9 mouse cellular contexts compared by ENCODE assay signal in the genomic region with DNA sequence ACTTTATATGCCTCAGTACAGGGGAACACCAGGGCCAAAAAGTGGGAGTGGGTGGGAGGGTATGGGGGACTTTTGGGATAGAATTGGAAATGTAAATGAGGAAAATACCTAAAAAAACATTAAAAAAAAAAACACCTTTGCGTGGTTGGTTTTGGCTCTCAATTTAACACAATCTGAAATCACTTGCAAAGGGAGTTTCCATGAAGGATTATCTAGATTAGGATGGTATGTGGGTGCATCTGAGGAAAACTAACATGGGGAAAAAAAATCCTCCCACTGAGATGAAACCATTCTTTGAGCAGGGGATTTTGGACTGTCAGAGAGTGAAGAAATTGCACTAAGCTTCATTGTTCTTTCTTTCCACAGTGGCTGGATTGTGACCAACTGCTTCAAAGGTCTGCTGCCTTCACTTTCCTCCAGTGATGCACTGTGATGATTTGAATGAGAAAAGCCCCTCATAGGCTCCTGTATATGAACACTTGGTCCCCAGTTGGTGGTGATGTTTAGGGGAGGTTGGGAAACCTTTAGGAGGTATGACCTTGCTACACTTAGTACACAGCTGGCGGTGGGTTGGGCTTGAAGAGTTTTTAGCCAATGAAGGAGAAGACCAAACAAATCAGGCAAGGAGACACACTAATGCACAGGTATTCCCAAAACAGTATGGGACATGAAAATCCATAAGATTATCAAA. TPM values are rescaled to one million over a fixed set of nuclear protein-coding genes. Genes with fewer than 3 reads are reported as not detected.
A peak's percentile ranks its signal among the peaks of the same experiment; 100 is the strongest.
DNase-seq lines count a peak whose midpoint lies in the region; ATAC-seq and TF ChIP-seq lines count a peak whose summit lies in the region.
"Had no signal": no experiment of that assay in that cellular context is flagged by ENCODE, and none has a peak within 500 bp of the region (broad histone marks: within the 10 kb centered on the region; RNA-seq: fewer than 3 reads in every experiment).

No protein-coding gene starts in this region.

- no peak for TF ChIP-seq CTCF in left cerebral cortex, adult 2 months (IDR thresholded peaks at IDR 0.05)
- no peak for TF ChIP-seq CTCF in lung, postnatal 0 days (IDR thresholded peaks at IDR 0.05)

- peaks cover 23% of the 10 kb centered on the region; the same call in 1 of the 2 replicates for H3K4me1 ChIP-seq in lung, postnatal 0 days (ENCODE audit: insufficient read depth, low read depth, low read length)
- H3K4me1 ChIP-seq in forebrain, embryonic 15.5 days = no peaks in the 10 kb centered on the region; the same call in 1 of the 2 replicates

- no peak for TF ChIP-seq EP300 in lung, postnatal 0 days (IDR thresholded peaks at IDR 0.05)

- ATAC-seq in inflammation-experienced regulatory T-cells, adult 6 months = peak; percentile 3
- ATAC-seq in lung, postnatal 0 days = no peak
- no peak for ATAC-seq in forebrain, embryonic 15.5 days (replicated peaks)

- H3K36me3 ChIP-seq in lung, postnatal 0 days (ENCODE audit: insufficient read depth, low read length) = no peaks in the 10 kb centered on the region
- no peaks in the 10 kb centered on the region for H3K36me3 ChIP-seq in forebrain, embryonic 15.5 days

- peak overlapping the region; percentile 53; the same call in 1 of the 2 replicates for H3K27ac ChIP-seq in left cerebral cortex, adult 2 months
- peak overlapping the region; percentile 85 for H3K27ac ChIP-seq in lung, postnatal 0 days (ENCODE audit: low read length)
- no peak overlapping the region for H3K27ac ChIP-seq in forebrain, embryonic 15.5 days (replicated peaks)

- peak overlapping the region; percentile 3 for H3K9ac ChIP-seq in lung, postnatal 0 days (replicated peaks; ENCODE audit: low read depth)
- no peak overlapping the region for H3K9ac ChIP-seq in forebrain, embryonic 15.5 days (replicated peaks)

- intact Hi-C loops in left cerebral cortex, adult 2 months (cut with DNase I) = loop anchor here (2.0 kb wide), 1 partner anchor 142 kb away; no protein-coding TSS in a partner anchor

- no peak for DNase-seq in left cerebral cortex, adult 2 months (ENCODE audit: extremely low spot score in 1 of 2, low spot score in 2 of 2)
- no peak for DNase-seq in left cerebral cortex, adult 18-20 months (ENCODE audit: low spot score in 2 of 2)
- DNase-seq in lung, postnatal 0 days (ENCODE audit: low spot score) = no peak
- DNase-seq in thymus, postnatal 14 days = peak; percentile 78
- DNase-seq in layer of hippocampus, adult 8-10 months (ENCODE audit: low spot score in 2 of 2) = no peak
- DNase-seq in layer of hippocampus, adult 9-10 months (ENCODE audit: low spot score) = no peak

- H3K9me3 ChIP-seq in lung, postnatal 0 days (ENCODE audit: low read length) = no peaks in the 10 kb centered on the region
- H3K9me3 ChIP-seq in forebrain, embryonic 15.5 days = no peaks in the 10 kb centered on the region

- WGBS in lung, postnatal 0 days = 75% methylated on average over 2 of the region's 2 CpGs
- 86% methylated on average over 2 of the region's 2 CpGs for WGBS in forebrain, embryonic 15.5 days

- no peak overlapping the region for H3K4me3 ChIP-seq in left cerebral cortex, adult 2 months
- H3K4me3 ChIP-seq in lung, postnatal 0 days (ENCODE audit: low read depth, low read length) = peak overlapping the region; percentile 50
- H3K4me3 ChIP-seq in forebrain, embryonic 15.5 days = no peak overlapping the region

- no peaks in the 10 kb centered on the region for H3K27me3 ChIP-seq in lung, postnatal 0 days (replicated peaks; ENCODE audit: insufficient read depth, low read length)
- no peaks in the 10 kb centered on the region for H3K27me3 ChIP-seq in forebrain, embryonic 15.5 days

- peak overlapping the region; percentile 58 for H3K4me2 ChIP-seq in lung, postnatal 0 days (replicated peaks; ENCODE audit: low read depth, low read length)
- no peak overlapping the region for H3K4me2 ChIP-seq in forebrain, embryonic 15.5 days (replicated peaks)

RNA-seq across cellular contexts. Expression of a gene that starts 38.4 kb away (rescaled TPM):
- not detected for total RNA-seq in left cerebral cortex, adult 2 months (2021)
- total RNA-seq in left cerebral cortex, adult 18-20 months (2021) = not detected
- polyA plus RNA-seq in inflammation-experienced regulatory T-cells, adult 6 months (2017; shearing (Covaris generic)) = 100 to 1,000 TPM; 152 to 264 (median 175) TPM
- 0.39 and 0.48 TPM in 2 replicates for polyA plus RNA-seq in lung, postnatal 0 days (2015; fragmentation: Nextera tagmentation; extraction: Ambion mirVana)
- not detected in 2 replicates for polyA plus RNA-seq in forebrain, embryonic 15.5 days (2015; fragmentation: Nextera tagmentation; extraction: Ambion mirVana)
- total RNA-seq in layer of hippocampus, adult 8-10 months (2022) = not detected
- polyA plus RNA-seq: midbrain, embryonic 16.5 days had no signal

RNA-seq across cellular contexts. Expression of a gene that starts 56.4 kb away (rescaled TPM):
- total RNA-seq in left cerebral cortex, adult 2 months (2021) = 1 to 10 TPM; 4.7 to 8.4 TPM
- 1 to 10 TPM; 6.2 to 8.1 TPM for total RNA-seq in left cerebral cortex, adult 18-20 months (2021)
- 10 to 100 TPM; 12.0 to 41.7 (median 33.6) TPM for polyA plus RNA-seq in inflammation-experienced regulatory T-cells, adult 6 months (2017; shearing (Covaris generic))
- polyA plus RNA-seq in lung, postnatal 0 days (2015; fragmentation: Nextera tagmentation; extraction: Ambion mirVana) = 4.5 and 5.1 TPM in 2 replicates
- polyA plus RNA-seq in forebrain, embryonic 15.5 days (2015; fragmentation: Nextera tagmentation; extraction: Ambion mirVana) = 0.14 TPM in 1 of 2 replicates, not detected in the other
- 1 to 10 TPM; 6.9 to 9.8 (median 8.9) TPM for total RNA-seq in layer of hippocampus, adult 8-10 months (2022)
- polyA plus RNA-seq: midbrain, embryonic 16.5 days had no signal
